Comparison of ENCODE assay signal across 8 mouse cellular contexts in genomic region chr2:163994977-163995862, GRCm38 (mm10). TPM values are rescaled to one million over a fixed set of nuclear protein-coding genes. Genes with fewer than 3 reads are reported as not detected.
DNase-seq lines count a peak whose midpoint lies in the region; ATAC-seq lines count a peak whose summit lies in the region.

No protein-coding gene starts in this region.

- H3K4me1 ChIP-seq in erythroblast, embryonic 14.5 days (ENCODE audit: control insufficient read depth), result peaks cover 38% of the 10 kb centered on the region
- H3K4me1 ChIP-seq in heart, embryonic 12.5 days (replicated peaks), result peaks cover 23% of the 10 kb centered on the region
- H3K4me1 ChIP-seq in liver, embryonic 13.5 days (replicated peaks), result peaks cover 38% of the 10 kb centered on the region
- H3K4me1 ChIP-seq in stomach, embryonic 14.5 days (ENCODE audit: control insufficient read depth, insufficient read depth, low read length), result peaks cover 13% of the 10 kb centered on the region

- ATAC-seq in heart, embryonic 12.5 days (ENCODE audit: insufficient number of reproducible peaks, low FRiP score), result peak; percentile 100
- peak; percentile 99 for ATAC-seq in liver, embryonic 13.5 days (ENCODE audit: low read depth)
- peak; percentile 100 for ATAC-seq in stomach, embryonic 14.5 days (ENCODE audit: insufficient number of reproducible peaks, insufficient read depth, low FRiP score, low read depth)

- peak overlapping the region; percentile 70 for H3K4me2 ChIP-seq in heart, embryonic 12.5 days
- peak overlapping the region; percentile 91 for H3K4me2 ChIP-seq in liver, embryonic 13.5 days
- H3K4me2 ChIP-seq in stomach, embryonic 14.5 days (replicated peaks; ENCODE audit: low read depth, low read length), result peak overlapping the region; percentile 77

- H3K27me3 ChIP-seq in erythroblast, embryonic 14.5 days (ENCODE audit: control insufficient read depth), result no peaks in the 10 kb centered on the region
- no peaks in the 10 kb centered on the region for H3K27me3 ChIP-seq in heart, embryonic 12.5 days (replicated peaks)
- H3K27me3 ChIP-seq in liver, embryonic 13.5 days, result no peaks in the 10 kb centered on the region
- no peaks in the 10 kb centered on the region for H3K27me3 ChIP-seq in stomach, embryonic 14.5 days (ENCODE audit: control insufficient read depth, insufficient read depth, low read length)

- H3K36me3 ChIP-seq in erythroblast, embryonic 14.5 days (ENCODE audit: control insufficient read depth), result peaks cover 31% of the 10 kb centered on the region
- peaks cover 8% of the 10 kb centered on the region for H3K36me3 ChIP-seq in heart, embryonic 12.5 days
- peaks cover 13% of the 10 kb centered on the region for H3K36me3 ChIP-seq in liver, embryonic 13.5 days
- no peaks in the 10 kb centered on the region; the same call in 1 of the 2 replicates for H3K36me3 ChIP-seq in stomach, embryonic 14.5 days (ENCODE audit: control insufficient read depth, insufficient read depth, low read length)

- H3K9ac ChIP-seq in heart, embryonic 12.5 days, result peak overlapping the region; percentile 96
- H3K9ac ChIP-seq in liver, embryonic 13.5 days, result peak overlapping the region; percentile 95
- H3K9ac ChIP-seq in stomach, embryonic 14.5 days (replicated peaks; ENCODE audit: low read depth, low read length), result peak overlapping the region; percentile 77

- peak overlapping the region; percentile 94 for H3K4me3 ChIP-seq in erythroblast, embryonic 14.5 days (replicated peaks)
- H3K4me3 ChIP-seq in heart, embryonic 12.5 days, result peak overlapping the region; percentile 93
- peak overlapping the region; percentile 98 for H3K4me3 ChIP-seq in liver, embryonic 13.5 days (replicated peaks)
- peak overlapping the region; percentile 82 for H3K4me3 ChIP-seq in stomach, embryonic 14.5 days (ENCODE audit: low read depth, low read length)

- DNase-seq in CD8-positive naive resting alpha-beta T cell, adult 2 months (ENCODE audit: low read depth in 2 of 2, low spot score in 2 of 2), result peak; percentile 77 to 85
- peak; percentile 99 for DNase-seq in brain, adult 2 months (ENCODE audit: low read depth, low spot score)
- peak; percentile 97 for DNase-seq in kidney, postnatal 10 days
- DNase-seq in liver, embryonic 13.5 days, result peak; percentile 90
- DNase-seq in natural killer cell, adult 2 months (ENCODE audit: low spot score in 2 of 2), result peak; percentile 86 to 88

- H3K9me3 ChIP-seq in erythroblast, embryonic 14.5 days (ENCODE audit: control insufficient read depth, low read length), result no peaks in the 10 kb centered on the region
- no peaks in the 10 kb centered on the region for H3K9me3 ChIP-seq in heart, embryonic 12.5 days (replicated peaks)
- no peaks in the 10 kb centered on the region for H3K9me3 ChIP-seq in liver, embryonic 13.5 days (replicated peaks)
- H3K9me3 ChIP-seq in stomach, embryonic 14.5 days (ENCODE audit: control insufficient read depth, low read depth, low read length), result no peaks in the 10 kb centered on the region

- under 1% methylated on average over 60 of the region's 79 CpGs for WGBS in heart, embryonic 12.5 days
- under 1% methylated on average over 76 of the region's 79 CpGs for WGBS in liver, embryonic 13.5 days (ENCODE audit: insufficient replicate concordance)
- WGBS in stomach, embryonic 14.5 days, result under 1% methylated on average over 70 of the region's 79 CpGs

- H3K27ac ChIP-seq in heart, embryonic 12.5 days (ENCODE audit: poor library complexity, severe bottlenecking), result peak overlapping the region; percentile 94
- H3K27ac ChIP-seq in liver, embryonic 13.5 days, result peak overlapping the region; percentile 95
- H3K27ac ChIP-seq in stomach, embryonic 14.5 days (ENCODE audit: low read length), result peak overlapping the region; percentile 94

RNA-seq across cellular contexts. Expression of gene Ywhab, which starts 0.5 kb away (rescaled TPM):
- 3.1 and 3.7 TPM in 2 replicates for polyA plus RNA-seq in erythroblast, embryonic 14.5 days (2012)
- 270 and 271 TPM in 2 replicates for polyA plus RNA-seq in heart, embryonic 12.5 days (2016; fragmentation: Nextera tagmentation; extraction: Ambion mirVana)
- polyA plus RNA-seq in liver, embryonic 13.5 days (2015; fragmentation: Nextera tagmentation; extraction: Ambion mirVana), result 130 and 151 TPM in 2 replicates
- polyA plus RNA-seq in stomach, embryonic 14.5 days (2014; fragmentation: Nextera tagmentation; extraction: Ambion mirVana), result 293 and 295 TPM in 2 replicates

RNA-seq across cellular contexts. Expression of gene Pabpc1l, which starts 30.0 kb away (rescaled TPM):
- 0.02 and 0.09 TPM in 2 replicates for polyA plus RNA-seq in erythroblast, embryonic 14.5 days (2012)
- 0.96 and 1.0 TPM in 2 replicates for polyA plus RNA-seq in heart, embryonic 12.5 days (2016; fragmentation: Nextera tagmentation; extraction: Ambion mirVana)
- polyA plus RNA-seq in liver, embryonic 13.5 days (2015; fragmentation: Nextera tagmentation; extraction: Ambion mirVana), result 0.30 and 0.39 TPM in 2 replicates
- polyA plus RNA-seq in stomach, embryonic 14.5 days (2014; fragmentation: Nextera tagmentation; extraction: Ambion mirVana), result 1.5 and 1.6 TPM in 2 replicates

Comparison
In these comparisons a context has a peak if more than half of its experiments do, and no peak if none do; other contexts are left out.
1. Peak in every context shown above with its lines: DNase-seq, ATAC-seq, H3K4me3 ChIP-seq and H3K27ac ChIP-seq.
2. RNA of gene Ywhab, which starts 0.5 kb away (polyA plus RNA-seq): 293 to 295 TPM in stomach, embryonic 14.5 days, 270 to 271 TPM in heart, embryonic 12.5 days and 130 to 151 TPM in liver, embryonic 13.5 days; 3.1 to 3.7 TPM in erythroblast, embryonic 14.5 days; every median in the first group is over 10 times any median in the second.